Mouse (Mus musculus) lung, postnatal 25 days (tissue): ENCODE results near the gene H2al1n.
"Not testable (repeated sequence)": the region's sequence is repeated elsewhere in the genome, so short reads cannot be mapped to it uniquely, and the experiment has no call there.

Experiments
- DNase-seq: peaks from one replicate; pipeline ENCODE4 v3.0.0; 2022; ENCODE audit warnings: low spot score

Gene H2al1n

GRCm38 (mm10) chrX:14210848-14211247 lies at the start of gene H2al1n:
TSS of gene H2al1n (plus strand) at chrX:14211148.
- not testable (repeated sequence) for DNase-seq

DNA sequence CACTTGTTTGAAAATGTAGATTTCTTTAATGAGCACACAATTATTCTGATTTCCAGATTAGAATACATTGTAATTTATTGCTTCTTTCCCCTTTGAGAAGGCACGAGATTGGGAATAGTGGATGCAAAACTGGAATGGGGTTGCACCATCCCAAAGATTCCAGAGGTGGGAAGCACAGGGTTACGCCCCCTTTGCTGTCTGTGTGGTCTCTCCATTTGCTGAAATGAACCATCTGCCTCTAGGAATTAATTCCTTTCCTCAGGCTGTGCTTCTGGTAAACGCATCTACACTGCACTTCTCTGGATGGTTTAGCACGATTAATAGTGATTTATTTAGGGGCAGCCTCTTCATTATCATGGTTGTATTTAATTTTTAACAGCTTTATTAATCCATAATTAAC lies 11.7 kb upstream of the H2al1n start:
- DNase-seq, result no peak

DNA sequence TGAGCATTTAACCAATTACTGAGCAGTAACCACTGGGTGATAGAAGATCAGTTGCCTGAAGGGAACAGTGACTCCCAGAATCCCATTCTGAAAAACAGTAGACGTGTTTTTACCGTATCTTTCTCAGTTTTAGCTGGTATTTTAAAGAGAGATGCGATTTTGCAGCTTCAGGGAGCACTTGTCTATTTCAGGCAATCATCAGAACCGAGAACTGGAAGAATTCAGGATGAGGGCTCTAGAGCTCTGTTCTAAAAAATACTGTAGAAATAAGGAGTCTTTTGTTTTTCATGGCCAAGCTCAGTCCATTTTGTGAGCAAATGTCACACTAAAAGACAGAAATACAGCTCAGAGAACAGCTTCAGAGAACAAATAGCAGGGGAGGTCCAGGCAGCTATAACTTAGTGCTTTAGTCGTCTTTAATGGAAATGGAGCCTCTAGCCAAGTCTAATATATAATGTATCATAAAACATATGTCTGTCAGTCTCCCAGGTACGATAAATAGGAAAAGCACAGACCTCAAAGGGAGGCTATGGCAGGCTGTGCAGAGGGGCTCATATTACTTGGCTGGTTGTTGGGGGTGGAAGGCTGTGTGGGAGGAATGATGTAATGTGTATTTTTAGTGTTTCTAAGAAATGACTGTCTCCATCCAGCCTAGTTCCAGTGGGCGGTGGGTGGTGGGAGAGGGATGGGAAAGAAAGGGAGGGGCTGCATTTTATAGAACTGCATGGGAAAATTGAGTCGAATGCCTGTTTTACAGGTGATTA lies 4.7 kb upstream of the H2al1n start:
- no peak for DNase-seq

GRCm38 (mm10) chrX:14229218-14229617 lies 18.3 kb downstream of the H2al1n start:
- DNase-seq, result no peak

DNA sequence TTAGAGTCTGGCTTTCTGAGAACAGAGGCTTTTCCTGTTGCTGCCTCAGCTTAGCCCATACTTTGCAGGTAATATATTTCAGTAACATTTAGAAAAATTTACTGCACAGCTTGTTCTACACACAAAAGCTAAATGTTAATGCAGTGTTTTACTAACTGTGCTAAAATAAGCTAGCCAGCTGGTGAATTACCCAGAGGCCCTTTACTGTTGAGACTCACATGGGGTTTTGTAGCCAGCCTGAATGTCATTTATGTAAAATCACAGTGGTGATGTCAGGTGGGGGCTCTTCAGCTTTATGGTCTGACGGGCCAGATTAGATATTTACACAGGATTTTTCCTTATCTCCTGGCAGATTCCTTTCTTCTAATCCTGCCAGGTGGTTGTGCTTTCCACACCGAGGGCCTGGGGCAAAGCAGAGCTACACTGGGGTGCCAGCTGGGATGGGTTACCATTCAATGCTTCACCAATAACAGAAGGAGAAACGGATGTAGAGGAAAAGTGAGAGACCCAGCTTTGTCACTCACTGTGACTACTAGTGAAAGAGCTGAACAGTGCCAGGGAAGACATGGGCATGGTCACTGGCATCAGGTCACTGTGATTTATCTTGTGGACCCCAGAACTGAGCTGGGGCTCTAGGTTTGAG lies 48.8 kb downstream of the H2al1n start:
- DNase-seq, result no peak
